Mouse (Mus musculus): ENCODE measurements around the gene Pi4ka.
"Not testable (repeated sequence)": the region's sequence is repeated elsewhere in the genome, so short reads cannot be mapped to it uniquely, and the experiment has no call there.

Pi4ka gene

DNA sequence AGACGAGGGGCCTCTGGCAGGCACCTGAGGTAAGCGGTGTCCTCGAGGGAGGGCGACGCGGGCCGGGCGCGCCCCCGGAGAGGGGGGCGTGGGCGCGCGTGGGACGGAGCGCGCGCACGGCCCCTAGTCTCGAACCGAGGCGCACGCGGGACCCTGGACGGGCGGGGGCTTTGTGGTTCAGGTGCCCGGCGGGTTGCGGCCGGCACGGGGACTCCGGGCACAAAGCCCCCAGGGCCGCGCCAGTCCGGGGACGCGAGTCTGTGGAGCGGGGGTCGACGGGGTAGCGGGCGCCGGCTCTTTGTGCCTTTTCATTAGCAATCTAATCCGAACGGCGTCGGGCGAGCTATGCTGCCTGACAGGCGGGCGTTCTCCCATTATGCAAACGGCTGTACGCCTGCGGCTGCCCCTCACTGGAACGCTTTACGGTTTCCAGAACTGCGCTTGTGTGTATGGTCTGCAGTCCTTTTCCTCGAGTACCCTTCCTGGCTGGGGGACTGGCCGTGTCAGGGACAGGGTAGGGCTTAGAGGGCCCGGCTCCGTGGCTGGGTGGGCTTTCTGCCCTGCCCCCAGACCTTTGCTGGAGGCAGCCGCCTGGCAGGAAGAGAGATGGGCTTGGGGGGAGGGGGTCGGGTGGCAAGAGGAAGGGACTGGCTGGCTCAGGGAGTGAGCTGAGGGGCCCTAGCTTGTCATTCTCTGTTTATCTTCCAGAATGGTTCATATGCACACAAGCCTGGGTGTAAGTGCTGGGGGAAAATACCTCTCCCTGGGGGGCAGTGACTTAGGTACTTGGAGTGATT lies 172.2 kb downstream of the Pi4ka start:
- peak; percentile 28 to 45 for DNase-seq (ENCODE audit: low spot score in 2 of 2)

DNA sequence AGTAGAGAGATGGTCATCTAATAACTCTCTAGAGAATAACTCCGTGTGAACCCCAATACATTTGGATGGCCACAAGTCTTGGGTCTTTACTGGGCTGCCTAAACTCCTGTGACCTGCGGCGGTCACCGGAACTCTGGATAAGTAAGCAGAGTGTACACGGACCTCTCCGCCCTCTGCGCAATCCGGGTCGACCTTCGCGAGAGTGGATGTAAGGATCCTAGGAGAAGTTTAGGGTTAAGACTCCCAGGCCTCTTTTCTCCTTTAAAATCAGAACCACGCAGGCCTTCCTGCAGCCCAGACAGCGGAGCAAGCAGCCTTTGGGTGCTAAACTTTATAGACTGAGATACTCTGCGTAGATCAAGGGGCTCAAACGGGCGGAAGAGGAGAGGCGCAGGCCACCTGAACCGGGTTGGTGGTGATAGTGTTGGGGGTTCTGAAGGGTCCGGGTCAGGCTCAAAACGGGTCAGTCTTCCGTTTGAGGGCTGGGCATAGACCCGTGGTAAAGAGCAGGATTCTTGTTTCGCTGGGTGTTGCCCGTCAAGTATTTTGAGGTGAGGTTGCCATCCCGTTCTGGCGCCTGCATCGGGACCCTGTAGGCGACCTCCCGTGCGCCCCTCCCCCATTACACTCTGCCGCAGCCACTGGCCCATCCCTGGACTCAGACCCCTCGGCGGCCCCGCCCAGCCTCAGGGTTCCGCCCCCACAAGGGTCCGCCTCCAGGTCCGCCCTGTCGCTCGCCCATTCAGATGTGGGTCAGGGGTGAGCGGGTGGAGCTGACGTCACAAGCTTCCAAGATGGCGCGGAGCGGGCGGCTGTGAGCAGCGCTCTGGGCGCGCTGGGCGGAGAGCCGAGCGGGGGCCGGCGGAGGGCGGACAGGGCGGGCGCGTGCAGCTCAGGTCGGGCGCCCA lies 173.1 kb downstream of the Pi4ka start, which contains the start of gene Hic2:
Gene Hic2, plus strand, starts transcription at position 779 of the 908 bp plus-strand sequence.
- DNase-seq (ENCODE audit: low spot score in 2 of 2) = peak; percentile 58 to 87

DNA sequence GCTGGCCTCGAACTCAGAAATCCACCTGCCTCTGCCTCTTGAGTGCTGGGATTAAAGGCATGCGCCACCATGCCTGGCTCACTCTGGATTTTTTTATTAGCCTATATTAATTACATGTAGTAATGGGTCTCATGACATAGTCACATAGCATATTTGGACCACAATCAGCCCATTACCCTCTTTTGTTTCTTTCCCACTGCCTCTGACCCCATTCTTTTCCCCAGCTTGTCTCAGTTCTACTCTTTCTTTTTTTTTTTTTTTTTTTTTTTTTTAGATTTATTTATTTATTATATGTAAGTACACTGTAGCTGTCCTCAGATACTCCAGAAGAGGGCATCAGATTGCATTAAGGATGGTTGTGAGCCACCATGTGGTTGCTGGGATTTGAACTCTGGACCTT lies 174.6 kb downstream of the Pi4ka start:
- DNase-seq (ENCODE audit: low spot score in 2 of 2) = not testable (repeated sequence)

All from spleen, postnatal 10 days (tissue).